Mouse (Mus musculus) forebrain, embryonic 14.5 days (tissue): ENCODE measurements around the gene Cacna2d3. TPM values are rescaled to one million over a fixed set of nuclear protein-coding genes. Genes with fewer than 3 reads are reported as not detected.

Experiments
- ATAC-seq: fragments of 200-750 bp; cut with Nextera tagmentation; 2 replicates; pipeline ENCODE4 v1.8.0; 2017; ENCODE audit warnings: mild to moderate bottlenecking, moderate library complexity
- DNase-seq: peaks from one replicate; pipeline ENCODE4 v3.0.0-alpha.2; 2015; ENCODE audit warnings: low spot score
- H3K27ac ChIP-seq: fragments of 300-500 bp; sonication (generic); 2 replicates; pipeline ENCODE4 v1.5.1; 2014; ENCODE audit warnings: low read depth, mild to moderate bottlenecking, control low read depth, low read length, moderate library complexity
- H3K27me3 ChIP-seq: fragments of 300-500 bp; sonication (generic); replicated peaks from 2 replicates; pipeline ENCODE4 v1.6.1; 2014; ENCODE audit warnings: low read length, control low read depth, mixed read lengths; ENCODE audit not compliant: control insufficient read depth, insufficient read depth
- H3K36me3 ChIP-seq: fragments of 300-500 bp; sonication (generic); 2 replicates; pipeline ENCODE4 v1.6.1; 2014; ENCODE audit warnings: low read length, control low read depth; ENCODE audit not compliant: control insufficient read depth, insufficient read depth
- H3K4me1 ChIP-seq: fragments of 300-500 bp; sonication (generic); 2 replicates; pipeline ENCODE4 v1.6.1; 2014; ENCODE audit warnings: antibody characterized with exemption, low read length, control low read depth; ENCODE audit not compliant: control insufficient read depth, insufficient read depth
- H3K4me2 ChIP-seq: fragments of 300-500 bp; sonication (generic); 2 replicates; pipeline ENCODE4 v1.6.1; 2014; ENCODE audit warnings: mild to moderate bottlenecking, control low read depth, low read length
- H3K4me3 ChIP-seq: fragments of 300-500 bp; sonication (generic); 2 replicates; pipeline ENCODE4 v1.5.1; 2014; ENCODE audit warnings: low read depth, low read length, control low read depth
- H3K9ac ChIP-seq: fragments of 300-500 bp; sonication (generic); 2 replicates; pipeline ENCODE4 v1.6.1; 2014; ENCODE audit warnings: mild to moderate bottlenecking, low read length, control low read depth, moderate library complexity
- H3K9me3 ChIP-seq: fragments of 300-500 bp; sonication (generic); replicated peaks from 2 replicates; pipeline ENCODE4 v1.6.1; 2016; ENCODE audit warnings: low read length, control low read depth, mixed read lengths; ENCODE audit not compliant: control insufficient read depth
- WGBS: fragments of 180-500 bp; shearing (Covaris S2); extraction: QIAGEN DNeasy Blood & Tissue Kit; methylation state at CpG from one replicate; pipeline ENCODE4 v1.1.7; 2014; 5-methylcytosine and 5-hydroxymethylcytosine counted together
- polyA plus RNA-seq: library from polyadenylated mRNA; unstranded; fragments of >200 nt; fragmentation: Nextera tagmentation; extraction: Ambion mirVana; gene quantifications from 2 replicates; pipeline ENCODE4 v1.2.1, GENCODE M21; 2014

The Cacna2d3 gene
- polyA plus RNA-seq, 1 experiment from 2014 or later, result 14.5 TPM

DNA sequence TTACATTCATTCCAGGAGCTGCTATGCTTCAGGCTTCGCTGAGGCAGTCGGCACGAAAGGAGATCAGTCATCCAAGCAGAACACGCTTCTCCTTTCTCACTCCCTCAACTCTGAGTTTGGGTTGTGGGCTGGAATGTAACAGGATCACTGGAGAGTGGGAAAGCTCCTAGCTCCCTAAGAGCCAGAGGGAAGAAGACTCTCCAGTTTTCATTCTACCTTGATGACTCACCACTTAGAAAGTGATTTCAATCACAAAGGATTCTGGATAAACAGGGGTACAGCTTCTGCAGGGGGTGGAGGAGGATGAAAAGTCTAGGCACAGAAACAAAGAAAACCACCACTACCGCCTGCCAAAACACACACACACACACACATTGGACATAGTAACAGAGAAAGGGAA lies 760.3 kb downstream of the Cacna2d3 start:
- Histone ChIP-seq H3K9ac (no peak overlapping the region), H3K4me2 (no peak overlapping the region), H3K4me1 (peaks cover 23% of the 10 kb centered on the region), H3K27me3 (no peaks in the 10 kb centered on the region), H3K27ac (no peak overlapping the region), H3K4me3 (no peak overlapping the region), H3K36me3 (no peaks in the 10 kb centered on the region), H3K9me3 (no peaks in the 10 kb centered on the region)
- DNase-seq (no peak), ATAC-seq (no peak)
- WGBS, result 83% methylated on average over 5 of the region's 5 CpGs

DNA sequence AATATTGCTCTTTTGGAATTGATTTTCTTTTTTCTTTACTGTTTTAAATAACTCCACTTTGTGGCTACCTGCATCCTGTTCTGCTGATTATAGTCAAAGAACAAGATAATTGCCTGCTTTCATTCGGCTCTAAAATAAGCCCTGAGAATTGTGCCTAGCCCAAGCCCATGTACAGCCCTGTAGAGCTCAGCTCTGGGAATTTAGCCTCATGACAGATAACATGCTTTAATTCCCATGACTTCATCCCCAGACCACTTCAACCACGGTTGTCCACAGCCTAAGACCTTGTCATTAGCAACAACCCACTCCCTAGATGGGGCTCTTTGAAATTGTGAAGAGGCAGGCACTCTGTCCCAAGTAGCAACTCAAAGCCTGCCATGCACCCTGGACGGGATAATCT lies 762.6 kb downstream of the Cacna2d3 start:
- Histone ChIP-seq H3K36me3 (no peaks in the 10 kb centered on the region), H3K9me3 (no peaks in the 10 kb centered on the region), H3K4me2 (no peak overlapping the region), H3K4me1 (peaks cover 38% of the 10 kb centered on the region), H3K27me3 (no peaks in the 10 kb centered on the region), H3K9ac (no peak overlapping the region), H3K27ac (peak overlapping the region; percentile 88), H3K4me3 (no peak overlapping the region)
- ATAC-seq (peak; percentile 33), DNase-seq (no peak)
- 22% methylated on average over 3 of the region's 3 CpGs for WGBS

DNA sequence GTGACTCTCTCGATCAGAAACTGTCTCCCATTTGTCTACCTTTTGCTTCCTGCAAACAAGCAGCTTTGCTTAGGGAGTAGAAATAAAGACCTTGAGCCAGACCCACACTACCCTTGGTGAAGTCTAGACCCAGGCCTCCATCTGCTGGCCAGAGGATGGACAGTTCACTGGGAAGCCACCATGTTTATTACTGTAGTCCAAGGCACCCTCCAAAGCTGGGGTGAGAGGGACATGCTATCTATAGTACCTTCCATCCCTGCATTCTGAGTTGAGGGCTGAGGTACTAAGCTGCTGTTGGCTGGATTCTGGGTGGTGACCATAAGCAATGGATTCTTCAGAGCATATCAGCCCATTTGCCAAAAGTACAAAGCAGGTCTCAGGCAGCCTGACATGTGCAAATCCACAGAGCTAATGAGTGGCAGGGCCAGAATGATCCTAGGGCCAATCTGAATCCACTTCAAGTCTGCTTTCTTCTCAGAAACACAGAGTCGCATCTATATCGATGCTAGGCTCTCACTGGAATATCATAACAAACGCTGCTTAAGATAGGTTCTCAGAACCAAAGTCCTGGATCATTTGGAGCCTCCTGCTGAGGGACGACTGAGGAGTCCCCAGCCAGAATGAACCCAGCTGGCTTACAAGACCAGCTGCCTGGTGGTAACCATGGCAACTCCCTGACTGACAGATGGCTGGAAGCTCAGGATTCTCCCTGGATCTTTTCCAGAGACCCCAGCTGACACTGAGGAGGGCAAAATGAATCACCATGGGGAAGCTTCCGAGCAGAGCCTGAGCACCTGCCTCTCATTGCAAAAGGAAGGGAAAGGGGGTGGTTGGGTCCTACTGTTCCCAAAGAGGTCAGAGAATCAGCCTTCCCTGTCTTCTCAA lies 763.3 kb downstream of the Cacna2d3 start:
- Histone ChIP-seq H3K27ac (peak overlapping the region; percentile 88), H3K36me3 (no peaks in the 10 kb centered on the region), H3K4me2 (no peak overlapping the region), H3K4me1 (peaks cover 42% of the 10 kb centered on the region), H3K9ac (no peak overlapping the region), H3K9me3 (no peaks in the 10 kb centered on the region), H3K27me3 (no peaks in the 10 kb centered on the region), H3K4me3 (no peak overlapping the region)
- peak; percentile 92 for ATAC-seq
- peak; percentile 96 for DNase-seq
- 10% methylated on average over 6 of the region's 6 CpGs for WGBS

DNA sequence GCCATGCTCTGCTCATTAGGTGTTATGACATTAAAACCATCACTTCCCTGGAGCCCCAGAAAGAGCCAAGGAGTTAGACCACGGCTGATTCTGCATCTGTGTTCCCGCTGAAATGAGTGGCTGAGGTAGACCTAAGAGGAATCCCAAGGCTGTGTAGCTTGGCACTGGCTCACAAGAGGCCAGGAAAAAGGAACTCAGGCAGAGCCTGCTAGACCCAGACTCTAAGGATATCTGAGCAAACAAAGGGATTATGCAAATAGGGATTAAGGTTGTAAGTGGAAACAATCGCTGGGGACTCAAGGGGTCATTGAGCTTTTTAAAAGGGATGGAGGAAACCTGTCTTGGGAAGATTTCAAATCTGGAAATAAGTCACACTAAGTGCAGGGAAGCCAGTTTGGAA lies 766.5 kb downstream of the Cacna2d3 start:
- peak; percentile 39 for DNase-seq
- Histone ChIP-seq H3K27me3 (no peaks in the 10 kb centered on the region), H3K36me3 (no peaks in the 10 kb centered on the region), H3K4me1 (peaks cover 42% of the 10 kb centered on the region), H3K27ac (peak overlapping the region; percentile 59), H3K9ac (no peak overlapping the region), H3K9me3 (no peaks in the 10 kb centered on the region), H3K4me3 (no peak overlapping the region), H3K4me2 (no peak overlapping the region)
- ATAC-seq, result no peak
- 0% methylated on average over 3 of the region's 3 CpGs for WGBS

DNA sequence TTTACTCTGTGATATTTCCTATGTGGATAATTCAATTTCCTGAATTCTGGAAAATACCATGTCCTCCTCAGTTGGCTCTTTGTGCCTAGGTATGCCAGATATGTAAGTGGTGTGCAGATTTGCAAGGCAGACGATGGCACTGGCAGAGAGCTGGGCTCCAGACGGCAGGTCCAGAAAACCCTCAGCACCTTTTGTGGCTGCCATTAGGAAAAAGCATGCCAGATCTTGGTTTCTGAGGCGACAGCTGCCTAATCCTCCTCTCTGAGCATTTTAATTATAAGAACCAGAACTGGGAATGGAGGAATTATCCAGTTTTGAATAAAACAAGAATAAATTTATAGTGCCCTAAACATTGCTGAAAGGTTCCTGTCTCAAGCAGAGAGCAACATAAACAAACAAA lies 767.1 kb downstream of the Cacna2d3 start:
- no peaks in the 10 kb centered on the region for H3K36me3 ChIP-seq
- WGBS, result 3% methylated on average over 3 of the region's 3 CpGs
- no peak overlapping the region for H3K9ac ChIP-seq
- ATAC-seq (peak; percentile 54), DNase-seq (peak; percentile 77)
- no peaks in the 10 kb centered on the region for H3K27me3 ChIP-seq
- no peak overlapping the region for H3K4me3 ChIP-seq
- peaks cover 39% of the 10 kb centered on the region for H3K4me1 ChIP-seq
- no peak overlapping the region for H3K4me2 ChIP-seq
- H3K27ac ChIP-seq, result peak overlapping the region; percentile 59
- H3K9me3 ChIP-seq, result no peaks in the 10 kb centered on the region

DNA sequence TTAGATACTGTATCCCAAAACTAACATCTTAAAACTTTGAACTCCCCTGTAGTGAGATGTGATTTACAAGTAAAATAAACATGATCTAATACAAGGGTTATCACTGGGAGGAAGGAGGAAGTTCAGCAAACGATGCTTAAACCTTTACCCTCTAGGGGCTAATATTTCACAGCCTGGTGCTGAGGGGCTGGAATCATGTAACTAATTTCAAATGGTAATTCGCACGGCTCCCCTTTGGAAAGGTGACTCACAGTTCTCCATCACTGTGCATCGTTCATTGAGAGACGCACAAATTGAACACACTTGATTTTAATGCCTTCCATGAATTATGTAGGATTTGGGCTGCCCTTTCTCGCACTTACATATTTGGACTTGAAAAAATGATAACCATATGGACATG lies 767.6 kb downstream of the Cacna2d3 start:
- H3K4me2 ChIP-seq, result no peak overlapping the region
- DNase-seq (peak; percentile 28), ATAC-seq (no peak)
- no peaks in the 10 kb centered on the region for H3K36me3 ChIP-seq
- WGBS, result 37% methylated on average over 6 of the region's 6 CpGs
- no peaks in the 10 kb centered on the region for H3K9me3 ChIP-seq
- H3K9ac ChIP-seq, result no peak overlapping the region
- H3K27me3 ChIP-seq, result no peaks in the 10 kb centered on the region
- peaks cover 37% of the 10 kb centered on the region for H3K4me1 ChIP-seq
- H3K27ac ChIP-seq, result peak overlapping the region; percentile 59
- H3K4me3 ChIP-seq, result no peak overlapping the region

DNA sequence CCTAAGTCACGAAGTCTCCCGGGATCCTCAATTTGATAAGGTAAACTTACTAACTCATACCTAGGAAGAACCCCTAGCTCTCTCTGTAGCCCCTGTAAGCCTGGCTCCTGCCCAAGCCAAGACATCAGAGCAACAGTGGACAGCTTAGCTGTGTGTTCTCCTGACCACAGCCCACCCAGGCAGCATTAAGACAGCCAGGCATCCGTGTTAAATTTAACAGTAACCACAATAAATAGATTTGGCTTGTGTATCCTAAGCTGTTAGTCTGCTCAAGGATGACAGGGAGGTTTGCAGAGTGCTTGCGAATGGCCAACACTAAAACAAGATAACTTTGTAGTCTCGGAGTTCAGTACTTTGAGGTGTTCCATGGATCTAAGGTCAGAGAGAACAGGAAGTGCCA lies 768.3 kb downstream of the Cacna2d3 start:
- no peaks in the 10 kb centered on the region for H3K9me3 ChIP-seq
- H3K27me3 ChIP-seq, result no peaks in the 10 kb centered on the region
- H3K4me1 ChIP-seq, result peaks cover 31% of the 10 kb centered on the region
- no peak for ATAC-seq
- 78% methylated on average over 5 of the region's 5 CpGs for WGBS
- no peak overlapping the region for H3K4me3 ChIP-seq
- H3K36me3 ChIP-seq, result no peaks in the 10 kb centered on the region
- no peak overlapping the region for H3K9ac ChIP-seq
- H3K27ac ChIP-seq, result no peak overlapping the region
- no peak overlapping the region for H3K4me2 ChIP-seq
- no peak for DNase-seq

DNA sequence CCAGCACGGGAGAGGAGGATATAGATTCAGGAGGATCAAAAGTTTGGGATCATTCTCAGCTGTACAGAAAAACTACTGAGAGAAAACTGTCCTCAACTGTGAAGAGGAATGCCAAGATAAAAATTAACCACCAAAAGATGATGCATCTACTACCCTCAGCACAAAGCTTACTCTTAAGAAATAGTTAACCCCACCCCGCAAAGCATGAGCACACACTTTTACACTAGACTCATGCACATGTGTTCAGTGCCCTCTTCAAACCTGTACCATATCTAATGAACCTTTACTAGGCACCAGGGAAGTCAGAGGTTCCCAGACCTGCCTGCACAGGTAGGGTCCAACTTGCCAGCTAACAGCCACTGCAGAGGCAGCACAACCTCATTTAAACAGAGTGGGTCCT lies 771.2 kb downstream of the Cacna2d3 start:
- Histone ChIP-seq H3K4me2 (no peak overlapping the region), H3K27ac (no peak overlapping the region), H3K9me3 (no peaks in the 10 kb centered on the region), H3K4me3 (no peak overlapping the region), H3K4me1 (peaks cover 20% of the 10 kb centered on the region), H3K36me3 (no peaks in the 10 kb centered on the region), H3K27me3 (no peaks in the 10 kb centered on the region), H3K9ac (no peak overlapping the region)
- WGBS, result 87% methylated on average over 2 of the region's 2 CpGs
- ATAC-seq (no peak), DNase-seq (no peak)

DNA sequence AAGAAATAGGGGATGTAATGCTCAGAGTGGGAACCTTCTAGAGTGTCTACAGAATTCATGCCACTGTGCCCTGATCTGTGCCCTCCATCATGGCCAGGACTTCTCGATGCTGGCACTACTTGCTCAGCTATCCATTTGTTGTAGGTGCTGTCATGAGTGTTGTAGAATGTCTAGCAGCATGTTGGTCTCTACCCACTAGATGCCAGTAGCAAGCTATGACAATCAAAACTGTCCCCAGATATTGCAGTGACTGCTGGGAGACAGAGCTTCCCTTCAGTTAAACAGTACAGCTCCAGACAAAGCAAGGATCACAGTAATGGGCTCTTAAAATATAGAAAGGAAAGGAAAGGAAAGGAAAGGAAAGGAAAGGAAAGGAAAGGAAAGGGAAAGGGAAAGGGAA lies 771.9 kb downstream of the Cacna2d3 start:
- H3K27ac ChIP-seq, result no peak overlapping the region
- peaks cover 13% of the 10 kb centered on the region for H3K4me1 ChIP-seq
- H3K36me3 ChIP-seq, result no peaks in the 10 kb centered on the region
- no peak overlapping the region for H3K4me3 ChIP-seq
- WGBS, result 92% methylated on average over 1 of the region's 1 CpGs
- no peaks in the 10 kb centered on the region for H3K9me3 ChIP-seq
- no peak overlapping the region for H3K9ac ChIP-seq
- ATAC-seq (no peak), DNase-seq (peak; percentile 56)
- no peaks in the 10 kb centered on the region for H3K27me3 ChIP-seq
- no peak overlapping the region for H3K4me2 ChIP-seq
